Mouse (Mus musculus) heart, adult 2 months (tissue): ENCODE results near the gene Sptbn1. TPM values are rescaled to one million over a fixed set of nuclear protein-coding genes. Genes with fewer than 3 reads are reported as not detected.

Experiments
- DNase-seq, 2 experiments: peaks; one replicate each; pipeline ENCODE4 v3.0.0; 2021
- H3K27ac ChIP-seq: fragments of 200-600 bp; 2 replicates; pipeline ENCODE4 v1.8.1; 2022
- H3K27me3 ChIP-seq: fragments of 200-500 bp; 2 replicates; pipeline ENCODE4 v1.6.1; 2012; ENCODE audit warnings: mild to moderate bottlenecking, low read length, inconsistent platforms, mixed read lengths; ENCODE audit not compliant: control insufficient read depth, insufficient read depth
- H3K36me3 ChIP-seq: fragments of 200-500 bp; 2 replicates; pipeline ENCODE4 v1.6.1; 2012; ENCODE audit warnings: low read length, inconsistent platforms; ENCODE audit not compliant: control insufficient read depth, insufficient read depth
- H3K4me1 ChIP-seq: fragments of 200-500 bp; 2 replicates; pipeline ENCODE4 v1.6.1; 2011; ENCODE audit warnings: low read length; ENCODE audit not compliant: control insufficient read depth, insufficient read depth
- H3K4me3 ChIP-seq: fragments of 200-600 bp; 2 replicates; pipeline ENCODE4 v1.8.1; 2022
- H3K79me2 ChIP-seq: fragments of 200-500 bp; replicated peaks from 2 replicates; pipeline ENCODE4 v1.6.1; 2012; ENCODE audit warnings: mild to moderate bottlenecking, inconsistent platforms, low read length, moderate library complexity, mixed read lengths; ENCODE audit not compliant: control insufficient read depth, insufficient read depth
- H3K9ac ChIP-seq: fragments of 200-500 bp; 2 replicates; pipeline ENCODE4 v1.6.1; 2012; ENCODE audit warnings: low read depth, mild to moderate bottlenecking, control low read depth, inconsistent platforms, low read length, mixed read lengths
- CTCF ChIP-seq: fragments of 200-600 bp; IDR thresholded peaks from 2 replicates; pipeline ENCODE4 v1.8.1; 2022; ENCODE audit warnings: antibody characterized with exemption, mild to moderate bottlenecking, moderate library complexity
- EP300 ChIP-seq: fragments of 200-500 bp; IDR thresholded peaks from 2 replicates; pipeline ENCODE4 v1.6.1; 2011; ENCODE audit warnings: low read depth, low read length, control low read depth; ENCODE audit not compliant: insufficient read depth
- POLR2A ChIP-seq: fragments of 200-500 bp; IDR thresholded peaks from 2 replicates; pipeline ENCODE4 v1.6.1; 2011; ENCODE audit warnings: mild to moderate bottlenecking, low read depth, low read length, control low read depth; ENCODE audit not compliant: insufficient read depth
- WGBS: fragments of 180-500 bp; shearing (Covaris S2); methylation state at CpG from one replicate; pipeline ENCODE4 v1.1.7; 2018; 5-methylcytosine and 5-hydroxymethylcytosine counted together
- intact Hi-C: fragments of 180-260 bp; cut with DNase I; formaldehyde crosslinking; loops from one replicate; pipeline ENCODE4 v1.15.1; 2025
- polyA plus RNA-seq: library from polyadenylated mRNA; depleted of rRNA; stranded (reverse); fragments of >200 nt; gene quantifications from 2 replicates; pipeline ENCODE4 v1.2.3, GENCODE M21; 2012
- total RNA-seq, 2 experiments: library from RNA; stranded (reverse); gene quantifications; 2 replicates each; pipeline ENCODE4 v1.2.3; 2021

Sptbn1 gene
- total and polyA plus RNA-seq, 3 experiments, result 169 to 570 (median 509) TPM

GRCm38 (mm10) chr11:30221043-30221442 is 46.9 kb downstream of the Sptbn1 start:
- Histone ChIP-seq H3K36me3 (peaks cover 72% of the 10 kb centered on the region), H3K4me3 (no peak overlapping the region), H3K27me3 (no peaks in the 10 kb centered on the region), H3K27ac (no peak overlapping the region), H3K4me1 (peaks cover 27% of the 10 kb centered on the region), H3K79me2 (peaks cover 22% of the 10 kb centered on the region), H3K9ac (no peak overlapping the region)
- TF ChIP-seq POLR2A (no peak), EP300 (no peak), CTCF (no peak)
- DNase-seq, result peak in 1 of 2 experiments; percentile 15
- 39% methylated on average over 5 of the region's 5 CpGs for WGBS
- intact Hi-C loops, result no loop called here

- Histone ChIP-seq H3K4me1 (peaks cover 30% of the 10 kb centered on the region), H3K9ac (no peak overlapping the region), H3K27ac (no peak overlapping the region), H3K4me3 (no peak overlapping the region), H3K27me3 (no peaks in the 10 kb centered on the region), H3K36me3 (peaks cover 77% of the 10 kb centered on the region), H3K79me2 (peaks cover 25% of the 10 kb centered on the region)
- 84% methylated on average over 1 of the region's 1 CpGs for WGBS
- intact Hi-C loops, result no loop called here
- DNase-seq, result no peak
- TF ChIP-seq POLR2A (no peak), CTCF (no peak)
Observed at GRCm38 (mm10) chr11:30218386-30218785, 49.6 kb downstream of the Sptbn1 start.

DNA sequence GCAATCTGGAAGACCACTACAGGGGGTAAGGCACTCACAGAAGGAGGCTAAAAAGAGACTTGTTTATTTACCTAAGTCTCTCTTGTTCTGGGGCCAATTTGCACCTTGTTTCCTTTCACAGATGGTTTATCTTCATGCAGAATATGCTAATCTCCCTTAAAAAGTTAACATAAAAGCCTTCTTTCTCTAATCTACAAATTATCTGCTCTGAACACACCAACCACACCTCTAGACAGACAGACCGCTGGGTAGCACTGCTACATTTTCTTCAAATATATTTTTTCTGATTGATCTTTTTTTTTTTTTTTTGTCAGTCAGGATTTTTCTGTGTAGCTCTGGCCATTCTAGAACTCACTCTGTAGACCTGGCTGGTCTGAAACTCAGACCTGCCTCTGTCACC is 50.5 kb downstream of the Sptbn1 start:
- TF ChIP-seq POLR2A, result no peak
- TF ChIP-seq CTCF, result no peak
- no peak for TF ChIP-seq EP300
- WGBS, result 70% methylated on average over 1 of the region's 1 CpGs
- intact Hi-C loops, result no loop called here

DNA sequence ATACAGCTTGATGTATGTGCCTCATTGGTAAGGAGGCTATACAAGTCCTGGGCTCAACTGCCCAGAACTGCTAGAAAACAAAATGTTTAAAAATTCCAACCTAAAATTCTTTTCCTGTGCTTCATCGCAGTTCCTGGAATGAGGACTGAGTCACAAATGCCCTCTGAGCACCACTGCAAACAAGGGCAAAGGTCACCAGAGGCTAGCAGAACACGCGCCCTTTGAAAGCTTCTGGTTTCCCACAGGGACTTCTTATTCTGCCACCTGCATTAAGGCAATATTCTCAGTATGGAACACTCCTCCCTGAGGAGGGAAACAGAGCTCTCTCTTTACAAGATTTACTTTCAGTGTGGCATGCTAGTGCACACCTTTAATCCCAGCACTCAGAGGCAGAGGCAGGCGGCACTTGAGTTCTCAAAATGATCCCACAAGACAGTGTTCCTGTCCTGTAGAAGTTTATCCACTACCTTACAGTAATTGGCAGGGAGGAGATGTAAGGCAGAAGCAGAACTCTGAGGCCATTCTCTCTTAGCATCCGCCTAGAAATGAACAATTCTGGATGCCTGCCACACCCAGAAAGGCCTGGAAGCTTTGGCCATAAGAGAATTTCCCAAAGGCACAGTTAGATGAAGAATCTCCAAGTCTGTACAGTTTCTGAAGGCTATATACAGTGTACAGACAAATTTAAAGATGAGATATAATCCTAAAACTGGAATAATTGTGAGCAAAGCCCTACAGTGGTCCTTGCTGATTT is 56.1 kb downstream of the Sptbn1 start:
- WGBS, result 15% methylated on average over 5 of the region's 5 CpGs
- Histone ChIP-seq H3K4me3 (no peak overlapping the region), H3K36me3 (peaks cover 87% of the 10 kb centered on the region), H3K4me1 (peaks cover 32% of the 10 kb centered on the region), H3K9ac (no peak overlapping the region), H3K79me2 (peaks cover 12% of the 10 kb centered on the region), H3K27ac (peak overlapping the region; percentile 62), H3K27me3 (no peaks in the 10 kb centered on the region)
- TF ChIP-seq EP300 (0 out of 2 replicates have a peak, but pooled peaks have one; percentile 4), POLR2A (no peak), CTCF (no peak)
- DNase-seq, result peak in 1 of 2 experiments; percentile 31
- intact Hi-C loops, result loop anchor here (2.0 kb wide), 1 partner anchor 45 kb away; no protein-coding TSS in a partner anchor

More for the DNA sequence above, 50.5 kb downstream of the Sptbn1 start:
- no peak overlapping the region for H3K27ac ChIP-seq
- no peak for DNase-seq
- H3K4me1 ChIP-seq, result peaks cover 31% of the 10 kb centered on the region
- H3K27me3 ChIP-seq, result no peaks in the 10 kb centered on the region
- peaks cover 80% of the 10 kb centered on the region for H3K36me3 ChIP-seq
- no peak overlapping the region for H3K4me3 ChIP-seq
- no peak overlapping the region for H3K9ac ChIP-seq
- peaks cover 25% of the 10 kb centered on the region for H3K79me2 ChIP-seq

DNA sequence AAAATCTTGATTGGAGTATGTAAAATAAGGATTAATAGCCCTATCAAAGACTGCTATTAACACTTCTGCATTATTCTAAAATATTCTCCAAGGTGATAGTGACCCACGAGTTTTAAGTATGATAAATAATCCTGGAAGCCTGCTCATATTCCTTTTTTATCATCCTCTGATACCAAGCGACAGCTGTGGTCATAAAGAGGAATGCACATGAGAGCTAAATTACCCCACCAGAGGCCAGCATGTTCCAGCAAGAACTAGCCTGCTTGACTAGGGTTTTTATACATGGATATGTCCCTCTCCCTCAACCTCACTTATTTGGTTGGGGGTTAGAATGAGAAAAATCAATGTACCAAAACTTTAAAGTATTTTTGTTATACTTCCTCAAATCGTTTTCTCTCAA is 56.8 kb downstream of the Sptbn1 start:
- no peak overlapping the region for H3K9ac ChIP-seq
- peaks cover 10% of the 10 kb centered on the region for H3K79me2 ChIP-seq
- no peak for DNase-seq
- peaks cover 33% of the 10 kb centered on the region for H3K4me1 ChIP-seq
- TF ChIP-seq CTCF (peak; percentile 46), EP300 (no peak)
- 26% methylated on average over 3 of the region's 3 CpGs for WGBS
- peak overlapping the region; percentile 62 for H3K27ac ChIP-seq
- intact Hi-C loops, result loop anchor here (2.0 kb wide), 1 partner anchor 44 kb away; no protein-coding TSS in a partner anchor
- no peak overlapping the region for H3K4me3 ChIP-seq
- no peaks in the 10 kb centered on the region for H3K27me3 ChIP-seq
- H3K36me3 ChIP-seq, result peaks cover 86% of the 10 kb centered on the region

DNA sequence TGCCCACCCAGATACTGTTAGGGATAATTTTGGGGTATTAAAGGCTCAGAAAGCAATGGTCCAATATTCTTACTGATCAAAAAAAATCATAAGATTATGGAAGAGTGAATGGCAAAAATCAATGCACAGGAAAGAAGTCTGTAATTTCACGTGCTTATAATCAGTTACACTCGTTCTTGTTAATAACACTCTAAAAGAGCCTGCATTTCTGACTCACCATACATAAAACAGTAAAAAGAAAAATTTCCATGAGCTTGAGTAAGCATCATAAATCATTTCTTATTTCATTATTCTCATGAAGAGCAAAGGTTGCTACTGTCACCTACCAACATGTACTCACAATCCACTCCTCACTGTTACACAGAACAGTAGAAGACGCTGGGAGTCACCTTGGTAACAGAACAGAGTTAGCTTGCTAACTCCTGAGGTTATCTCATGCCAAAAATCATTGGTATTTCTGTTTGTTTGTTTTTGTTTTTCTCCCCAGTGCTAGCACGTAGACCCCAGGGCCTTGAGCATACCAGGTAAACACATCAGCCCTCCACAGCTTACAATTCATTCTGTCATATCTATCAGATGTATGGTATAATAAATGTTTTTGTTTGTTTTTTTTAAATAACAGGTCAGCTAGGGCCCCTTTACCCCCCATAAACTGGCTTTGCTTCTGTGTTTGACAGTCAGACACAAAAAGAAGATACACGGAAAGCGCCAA is 57.7 kb downstream of the Sptbn1 start:
- Histone ChIP-seq H3K79me2 (peaks cover 12% of the 10 kb centered on the region), H3K36me3 (peaks cover 84% of the 10 kb centered on the region), H3K4me3 (no peak overlapping the region), H3K9ac (no peak overlapping the region), H3K27ac (peak overlapping the region; percentile 62), H3K27me3 (no peaks in the 10 kb centered on the region), H3K4me1 (peaks cover 36% of the 10 kb centered on the region)
- intact Hi-C loops, result loop anchor here (2.0 kb wide), 1 partner anchor 43 kb away; no protein-coding TSS in a partner anchor
- DNase-seq, result no peak
- WGBS, result 48% methylated on average over 6 of the region's 6 CpGs
- TF ChIP-seq EP300, result no peak
- TF ChIP-seq POLR2A, result no peak
- TF ChIP-seq CTCF, result no peak
